Mouse (Mus musculus) stomach, postnatal 0 days (tissue): ENCODE measurements at regions not wholly inside any gene's neighbourhood (a gene's known extent, or its start where the extent isn't known, plus 50 kb on each side); places are given as distances from the start of the nearest gene placed in this dataset.

Source experiments
- ATAC-seq: fragments of 200-750 bp; cut with Nextera tagmentation; 2 replicates; pipeline ENCODE4 v1.8.0; 2017; ENCODE audit not compliant: low FRiP score, low TSS enrichment
- DNase-seq: peaks from one replicate; pipeline ENCODE4 v3.0.0-alpha.2; 2016; ENCODE audit warnings: low spot score
- H3K27ac ChIP-seq: fragments of 300-500 bp; sonication (generic); replicated peaks from 2 replicates; pipeline ENCODE4 v1.5.1; 2014; ENCODE audit warnings: mild to moderate bottlenecking, control low read depth
- H3K27me3 ChIP-seq: fragments of 300-500 bp; sonication (generic); 2 replicates; pipeline ENCODE4 v1.6.1; 2014; ENCODE audit warnings: low read length; ENCODE audit not compliant: control insufficient read depth, insufficient read depth
- H3K36me3 ChIP-seq: fragments of 300-500 bp; sonication (generic); 2 replicates; pipeline ENCODE4 v1.6.1; 2014; ENCODE audit warnings: low read length, mixed read lengths; ENCODE audit not compliant: control insufficient read depth, insufficient read depth
- H3K4me1 ChIP-seq: fragments of 300-500 bp; sonication (generic); replicated peaks from 2 replicates; pipeline ENCODE4 v1.6.1; 2014; ENCODE audit warnings: antibody characterized with exemption; ENCODE audit not compliant: control insufficient read depth, insufficient read depth
- H3K4me2 ChIP-seq: fragments of 300-500 bp; sonication (generic); replicated peaks from 2 replicates; pipeline ENCODE4 v1.6.1; 2014; ENCODE audit warnings: low read depth, mild to moderate bottlenecking, control low read depth, moderate library complexity
- H3K4me3 ChIP-seq: fragments of 300-500 bp; sonication (generic); 2 replicates; pipeline ENCODE4 v1.5.1; 2014; ENCODE audit warnings: low read depth, low read length, control low read depth
- H3K9ac ChIP-seq: fragments of 300-500 bp; sonication (generic); 2 replicates; pipeline ENCODE4 v1.6.1; 2014; ENCODE audit warnings: mild to moderate bottlenecking, low read length, control low read depth, mixed read lengths
- H3K9me3 ChIP-seq: fragments of 300-500 bp; sonication (generic); 2 replicates; pipeline ENCODE4 v1.6.1; 2016; ENCODE audit warnings: low read length; ENCODE audit not compliant: control insufficient read depth
- CTCF ChIP-seq: IDR thresholded peaks from 2 replicates; pipeline ENCODE4 v1.5.1; 2016; ENCODE audit warnings: antibody characterized with exemption, low read depth, mild to moderate bottlenecking, moderate library complexity
- EP300 ChIP-seq: optimal IDR thresholded peaks from 2 replicates; pipeline ENCODE3; 2016; ENCODE audit warnings: antibody characterized with exemption
- WGBS: fragments of 180-500 bp; shearing (Covaris S2); extraction: QIAGEN DNeasy Blood & Tissue Kit; methylation state at CpG from one replicate; pipeline ENCODE4 v1.1.7; 2014; 5-methylcytosine and 5-hydroxymethylcytosine counted together

DNA sequence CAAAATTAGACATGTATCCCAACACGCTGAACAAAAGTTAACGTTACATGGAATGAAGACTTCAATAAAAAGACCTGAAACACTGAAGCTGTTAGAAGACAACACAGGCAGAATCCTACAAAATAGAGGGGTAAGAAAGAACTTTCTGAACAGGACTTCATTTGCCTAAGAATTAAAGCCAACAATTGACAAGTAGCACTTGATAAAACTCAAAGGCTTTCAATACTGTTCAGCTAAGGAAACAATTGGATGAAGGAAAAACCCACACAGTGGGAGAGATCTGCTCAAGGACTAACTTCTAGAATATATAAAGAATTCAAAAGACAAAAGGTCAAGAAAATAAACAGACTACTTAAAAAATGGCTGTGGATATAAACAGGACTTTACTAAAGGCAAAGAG, 535.2 kb upstream of the Adamts9 start:
- ATAC-seq (no peak), DNase-seq (no peak)
- 93% methylated on average over 2 of the region's 2 CpGs for WGBS
- no peaks in the 10 kb centered on the region for H3K9me3 ChIP-seq
- no peak overlapping the region for H3K4me2 ChIP-seq
- H3K4me1 ChIP-seq: no peaks in the 10 kb centered on the region
- H3K9ac ChIP-seq: no peak overlapping the region
- no peaks in the 10 kb centered on the region for H3K36me3 ChIP-seq
- H3K27ac ChIP-seq: no peak overlapping the region
- H3K27me3 ChIP-seq: no peaks in the 10 kb centered on the region
- TF ChIP-seq CTCF: no peak
- no peak for TF ChIP-seq EP300
- H3K4me3 ChIP-seq: no peak overlapping the region

DNA sequence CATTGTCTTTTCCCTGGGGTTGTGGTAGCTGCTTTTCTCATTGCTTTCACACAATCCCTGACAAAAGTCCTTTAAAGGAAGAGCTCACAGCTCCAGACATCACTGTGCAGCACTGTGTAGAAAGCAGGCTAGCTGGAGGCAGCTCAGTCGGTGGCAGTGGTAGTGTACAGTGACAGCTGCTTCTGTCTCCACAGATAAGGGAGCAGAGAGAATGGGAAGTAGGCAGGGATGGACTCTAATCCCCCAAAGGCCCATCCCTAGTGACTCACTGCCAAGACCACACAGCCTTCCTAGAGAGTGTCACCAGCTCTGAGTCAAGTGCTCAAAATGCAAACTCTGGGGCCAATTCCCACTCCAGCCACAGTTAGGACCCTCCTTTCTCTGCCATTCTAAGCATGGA, 531.7 kb upstream of the Adamts9 start:
- Histone ChIP-seq H3K9ac (no peak overlapping the region), H3K36me3 (no peaks in the 10 kb centered on the region), H3K27me3 (no peaks in the 10 kb centered on the region), H3K9me3 (no peaks in the 10 kb centered on the region), H3K4me3 (no peak overlapping the region), H3K27ac (no peak overlapping the region), H3K4me2 (no peak overlapping the region), H3K4me1 (no peaks in the 10 kb centered on the region)
- TF ChIP-seq EP300: no peak
- TF ChIP-seq CTCF: no peak
- no peak for DNase-seq
- ATAC-seq: no peak
- 18% methylated on average over 1 of the region's 1 CpGs for whole genome bisulfite sequencing

DNA sequence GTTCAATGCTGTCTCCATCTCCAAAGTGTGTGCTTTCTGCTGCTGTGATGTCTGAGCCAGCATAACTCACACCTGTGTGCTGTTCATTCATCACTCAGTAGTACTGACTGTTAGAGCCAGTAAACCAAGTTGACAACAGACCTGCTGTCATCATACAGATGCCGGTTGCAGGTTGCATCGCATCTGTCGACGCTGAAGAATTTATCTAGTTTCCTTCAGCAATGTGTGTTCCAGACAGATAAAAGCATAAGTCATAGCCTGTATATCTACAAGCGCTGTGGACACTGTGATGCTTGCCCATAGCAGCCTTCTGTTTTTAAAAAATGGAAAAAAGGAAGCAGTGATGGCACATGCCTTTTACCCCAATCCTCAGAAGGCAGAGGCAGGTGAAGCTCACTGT, 524.6 kb upstream of the Adamts9 start:
- Histone ChIP-seq H3K27me3 (no peaks in the 10 kb centered on the region), H3K27ac (no peak overlapping the region), H3K4me2 (no peak overlapping the region), H3K4me1 (no peaks in the 10 kb centered on the region), H3K36me3 (no peaks in the 10 kb centered on the region), H3K9ac (no peak overlapping the region), H3K9me3 (no peaks in the 10 kb centered on the region), H3K4me3 (no peak overlapping the region)
- no peak for DNase-seq
- TF ChIP-seq CTCF: no peak
- no peak for TF ChIP-seq EP300
- no peak for ATAC-seq
- WGBS: 83% methylated on average over 5 of the region's 5 CpGs

DNA sequence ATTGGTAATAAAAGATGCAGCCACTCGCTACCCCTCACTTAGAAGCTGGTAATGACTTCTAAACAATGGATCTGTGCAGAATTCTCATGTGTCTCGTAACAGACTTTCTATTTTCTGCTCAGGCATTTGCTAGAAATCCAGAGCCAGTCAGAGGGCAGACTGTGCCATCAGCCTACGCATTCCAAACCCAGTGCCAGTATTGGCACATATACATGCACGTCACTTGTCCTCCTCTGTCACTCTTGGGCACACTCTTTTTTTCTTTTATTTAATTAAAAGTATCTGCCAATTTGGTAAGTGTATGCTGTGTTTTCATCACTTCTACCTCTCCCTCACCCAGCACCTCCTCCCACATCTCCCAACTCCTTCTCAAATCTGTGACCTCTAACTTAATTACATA, 519.6 kb upstream of the Adamts9 start:
- Histone ChIP-seq H3K4me3 (no peak overlapping the region), H3K36me3 (no peaks in the 10 kb centered on the region), H3K27me3 (no peaks in the 10 kb centered on the region), H3K9me3 (no peaks in the 10 kb centered on the region), H3K9ac (no peak overlapping the region), H3K4me2 (no peak overlapping the region), H3K27ac (no peak overlapping the region), H3K4me1 (no peaks in the 10 kb centered on the region)
- ATAC-seq (no peak), DNase-seq (no peak)
- 81% methylated on average over 4 of the region's 4 CpGs for WGBS
- TF ChIP-seq CTCF (no peak), EP300 (no peak)

DNA sequence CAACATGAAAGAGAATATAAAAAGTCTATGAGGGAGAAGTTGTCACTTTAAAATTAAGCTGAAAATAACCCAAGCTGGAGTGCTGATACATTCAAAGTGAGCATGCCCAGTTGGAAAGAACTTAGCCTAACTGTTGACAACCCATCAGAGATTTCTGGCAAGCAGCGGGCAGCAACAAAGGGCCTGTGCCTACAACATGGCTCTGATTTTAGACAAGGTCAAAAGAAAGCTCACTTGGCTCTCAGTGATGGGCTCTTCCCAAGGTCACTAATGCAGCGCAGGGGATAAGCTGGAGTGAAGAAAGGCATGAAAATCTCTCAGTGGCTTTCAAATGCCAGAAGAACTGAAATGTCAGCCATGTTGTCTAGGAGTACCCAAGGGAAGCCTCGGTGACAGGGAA, 518.1 kb upstream of the Adamts9 start:
- H3K27ac ChIP-seq: no peak overlapping the region
- no peak overlapping the region for H3K4me2 ChIP-seq
- no peaks in the 10 kb centered on the region for H3K36me3 ChIP-seq
- H3K27me3 ChIP-seq: no peaks in the 10 kb centered on the region
- TF ChIP-seq CTCF (no peak), EP300 (no peak)
- H3K4me3 ChIP-seq: no peak overlapping the region
- H3K9me3 ChIP-seq: no peaks in the 10 kb centered on the region
- H3K4me1 ChIP-seq: no peaks in the 10 kb centered on the region
- 83% methylated on average over 3 of the region's 3 CpGs for WGBS
- no peak overlapping the region for H3K9ac ChIP-seq
- no peak for DNase-seq
- ATAC-seq: no peak

DNA sequence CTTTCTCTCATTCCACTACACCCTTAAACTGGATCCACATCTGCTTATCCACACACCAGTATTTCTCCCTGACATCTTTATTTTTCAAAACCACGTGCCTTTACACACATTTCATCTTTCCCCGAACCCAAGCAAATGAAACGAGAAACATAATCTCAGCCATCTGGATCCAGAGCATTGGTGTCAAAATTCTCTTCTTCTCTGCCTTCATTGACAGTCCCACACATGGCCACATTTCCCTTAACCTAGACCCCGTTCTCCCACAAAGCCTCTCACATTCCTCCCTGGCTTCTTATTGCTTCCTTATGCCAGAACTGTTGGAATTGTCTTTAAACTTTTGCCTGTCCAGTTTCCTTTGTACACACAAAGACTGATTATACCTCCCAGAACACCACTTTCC, 514.3 kb upstream of the Adamts9 start:
- H3K4me3 ChIP-seq: no peak overlapping the region
- no peak for ATAC-seq
- 67% methylated on average over 4 of the region's 4 CpGs for WGBS

More for the DNA sequence above, 514.3 kb upstream of the Adamts9 start:
- TF ChIP-seq CTCF (no peak), EP300 (no peak)
- Histone ChIP-seq H3K9me3 (no peaks in the 10 kb centered on the region), H3K27ac (no peak overlapping the region), H3K9ac (no peak overlapping the region), H3K4me1 (no peaks in the 10 kb centered on the region), H3K4me2 (no peak overlapping the region), H3K27me3 (no peaks in the 10 kb centered on the region), H3K36me3 (no peaks in the 10 kb centered on the region)
- DNase-seq: no peak
